Mouse (Mus musculus): ENCODE data around the gene Oxnad1. TPM values are rescaled to one million over a fixed set of nuclear protein-coding genes. Genes with fewer than 3 reads are reported as not detected.

Gene Oxnad1
- polyA plus RNA-seq (2015; fragmentation: Nextera tagmentation; extraction: Ambion mirVana), result 25.4 and 28.6 TPM in 2 replicates

GRCm38 (mm10) chr14:32084761-32085485 lies at the start of gene Oxnad1:
TSS of gene Oxnad1 (plus strand) at chr14:32085374.

GRCm38 (mm10) chr14:32085486-32086201 lies 470 bp downstream of the Oxnad1 start, which contains the start of gene Dph3:
TSS of gene Dph3 (minus strand) at chr14:32085729.

GRCm38 (mm10) chr14:32141723-32142122 lies 56.5 kb downstream of the Oxnad1 start, which contains the start of gene Msmb:
TSS of gene Msmb (plus strand) at chr14:32142023.

Other genes starting within 250 kb of the Oxnad1 start
- gene Galnt15, start 56.4 kb upstream of the Oxnad1 start, polyA plus RNA-seq (2015; fragmentation: Nextera tagmentation; extraction: Ambion mirVana), result 3.9 and 8.8 TPM in 2 replicates
- 106 and 131 TPM in 2 replicates for gene Dph3, start 355 bp downstream of the Oxnad1 start, polyA plus RNA-seq (2015; fragmentation: Nextera tagmentation; extraction: Ambion mirVana)
- not detected in 2 replicates for gene Msmb, start 56.6 kb downstream of the Oxnad1 start, polyA plus RNA-seq (2015; fragmentation: Nextera tagmentation; extraction: Ambion mirVana)
- 116 and 129 TPM in 2 replicates for gene Ncoa4, start 74.5 kb downstream of the Oxnad1 start, polyA plus RNA-seq (2015; fragmentation: Nextera tagmentation; extraction: Ambion mirVana)
- gene Timm23, start 116.5 kb downstream of the Oxnad1 start, polyA plus RNA-seq (2015; fragmentation: Nextera tagmentation; extraction: Ambion mirVana), result 251 and 298 TPM in 2 replicates
- gene Parg, start 116.6 kb downstream of the Oxnad1 start, polyA plus RNA-seq (2015; fragmentation: Nextera tagmentation; extraction: Ambion mirVana), result 22.6 and 39.2 TPM in 2 replicates
- gene Ogdhl, start 236.6 kb downstream of the Oxnad1 start, polyA plus RNA-seq (2015; fragmentation: Nextera tagmentation; extraction: Ambion mirVana), result 8.6 and 11.9 TPM in 2 replicates